Mouse (Mus musculus) inflammation-experienced regulatory T-cells, adult 6 months (primary cell): ENCODE data around the gene Arid3a. TPM values are rescaled to one million over a fixed set of nuclear protein-coding genes. Genes with fewer than 3 reads are reported as not detected.

Experiments used
- ATAC-seq: one replicate; pipeline ENCODE4 v1.8.0; 2017
- polyA plus RNA-seq, 3 experiments: library from polyadenylated mRNA; unstranded; fragments of 100-300 nt; shearing (Covaris generic); gene quantifications; one replicate each; pipeline ENCODE4 v1.2.1; 2017

Gene Arid3a
- polyA plus RNA-seq, 3 experiments from 2014 or later: 2.1 to 3.5 (median 2.4) TPM

- no peak for ATAC-seq
These were observed 75.1 kb downstream of the Arid3a start for GRCm38 (mm10) chr10:80001945-80002344.

- ATAC-seq: no peak
These were observed 76.0 kb downstream of the Arid3a start for GRCm38 (mm10) chr10:80002829-80003228.

GRCm38 (mm10) chr10:80003374-80004232 is 76.8 kb downstream of the Arid3a start:
- ATAC-seq: no peak

- ATAC-seq: no peak
These were observed 77.4 kb downstream of the Arid3a start for GRCm38 (mm10) chr10:80004233-80004705.

Other genes with a start within 250 kb of the Arid3a start
- 10 to 100 TPM; 13.9 to 26.7 (median 20.5) TPM for gene Cdc34, start 244.8 kb upstream of the Arid3a start, polyA plus RNA-seq
- 1 to 10 TPM in 1 of 3 experiments, under 1 TPM in 2; 0.62 to 3.2 (median 0.94) TPM for gene Gzmm, start 238.0 kb upstream of the Arid3a start, polyA plus RNA-seq
- gene Bsg, start 222.6 kb upstream of the Arid3a start, polyA plus RNA-seq: 100 to 1,000 TPM; 116 to 152 (median 121) TPM
- not detected for gene Hcn2, start 210.4 kb upstream of the Arid3a start, polyA plus RNA-seq
- 10 to 100 TPM; 10.6 to 19.2 (median 17.1) TPM for gene Polrmt, start 180.5 kb upstream of the Arid3a start, polyA plus RNA-seq
- gene Fgf22, start 172.0 kb upstream of the Arid3a start, polyA plus RNA-seq: under 1 TPM in 1 of 3 experiments, not detected in 2; 0.24 TPM
- gene Rnf126, start 160.1 kb upstream of the Arid3a start, polyA plus RNA-seq: 1 to 10 TPM; 2.1 to 2.8 (median 2.7) TPM
- 1 to 10 TPM in 1 of 3 experiments, under 1 TPM in 1, not detected in 1; 0.21 to 1.2 TPM for gene Fstl3, start 149.8 kb upstream of the Arid3a start, polyA plus RNA-seq
- 1 to 10 TPM in 1 of 3 experiments, under 1 TPM in 1, not detected in 1; 0.57 to 1.1 TPM for gene Prss57, start 136.1 kb upstream of the Arid3a start, polyA plus RNA-seq
- gene Palm, start 133.5 kb upstream of the Arid3a start, polyA plus RNA-seq: under 1 TPM in 1 of 3 experiments, not detected in 2; 0.43 TPM
- gene Misp, start 106.1 kb upstream of the Arid3a start, polyA plus RNA-seq: not detected
- 100 to 1,000 TPM in 2 of 3 experiments, 10 to 100 TPM in 1; 97.4 to 169 (median 149) TPM for gene Ptbp1, start 72.6 kb upstream of the Arid3a start, polyA plus RNA-seq
- not detected for gene Prtn3, start 52.6 kb upstream of the Arid3a start, polyA plus RNA-seq
- gene Plppr3, start 52.4 kb upstream of the Arid3a start, polyA plus RNA-seq: 1 to 10 TPM; 1.6 to 3.3 (median 2.2) TPM
- not detected for gene Elane, start 40.8 kb upstream of the Arid3a start, polyA plus RNA-seq
- not detected for gene Cfd, start 36.2 kb upstream of the Arid3a start, polyA plus RNA-seq
- 1 to 10 TPM; 5.7 to 7.9 (median 7.1) TPM for gene Med16, start 18.1 kb upstream of the Arid3a start, polyA plus RNA-seq
- gene Gm26602, start 16.2 kb upstream of the Arid3a start, polyA plus RNA-seq: 1 to 10 TPM in 1 of 3 experiments, not detected in 2; 5.5 TPM
- gene Kiss1r, start 10.1 kb upstream of the Arid3a start, polyA plus RNA-seq: not detected
- gene R3hdm4, start 5.8 kb upstream of the Arid3a start, polyA plus RNA-seq: 100 to 1,000 TPM in 1 of 3 experiments, 10 to 100 TPM in 2; 96.5 to 106 (median 96.9) TPM
- gene Wdr18, start 33.1 kb downstream of the Arid3a start, polyA plus RNA-seq: 10 to 100 TPM; 66.6 to 85.2 (median 74.2) TPM
- under 1 TPM in 2 of 3 experiments, not detected in 1; 0.16 to 0.20 TPM for gene Grin3b, start 43.7 kb downstream of the Arid3a start, polyA plus RNA-seq
- gene Tmem259, start 57.3 kb downstream of the Arid3a start, polyA plus RNA-seq: 1 to 10 TPM; 2.0 to 2.5 (median 2.0) TPM
- gene Cnn2, start 61.5 kb downstream of the Arid3a start, polyA plus RNA-seq: 100 to 1,000 TPM; 672 to 989 (median 979) TPM
- gene Abca7, start 69.5 kb downstream of the Arid3a start, polyA plus RNA-seq: 10 to 100 TPM; 10.7 to 14.2 (median 13.3) TPM
- 100 to 1,000 TPM; 242 to 254 (median 251) TPM for gene Arhgap45, start 89.6 kb downstream of the Arid3a start, polyA plus RNA-seq
- gene Polr2e, start 112.8 kb downstream of the Arid3a start, polyA plus RNA-seq: 100 to 1,000 TPM; 137 to 227 (median 211) TPM
- gene Gpx4, start 120.1 kb downstream of the Arid3a start, polyA plus RNA-seq: 100 to 1,000 TPM; 346 to 445 (median 381) TPM
- 10 to 100 TPM; 30.4 to 39.1 (median 32.6) TPM for gene Sbno2, start 178.5 kb downstream of the Arid3a start, polyA plus RNA-seq
- gene Stk11, start 188.8 kb downstream of the Arid3a start, polyA plus RNA-seq: 10 to 100 TPM; 23.5 to 30.3 (median 25.5) TPM
- 100 to 1,000 TPM; 297 to 357 (median 299) TPM for gene Atp5d, start 211.6 kb downstream of the Arid3a start, polyA plus RNA-seq
- gene Cbarp, start 213.8 kb downstream of the Arid3a start, polyA plus RNA-seq: 1 to 10 TPM in 2 of 3 experiments, under 1 TPM in 1; 0.60 to 2.3 (median 1.3) TPM
- gene Midn, start 221.2 kb downstream of the Arid3a start, polyA plus RNA-seq: 1 to 10 TPM; 7.3 to 9.3 (median 7.5) TPM
- gene Cirbp, start 238.9 kb downstream of the Arid3a start, polyA plus RNA-seq: 100 to 1,000 TPM in 2 of 3 experiments, 10 to 100 TPM in 1; 84.2 to 255 (median 213) TPM
- 10 to 100 TPM; 17.9 to 28.4 (median 20.5) TPM for gene 1600002K03Rik, start 245.9 kb downstream of the Arid3a start, polyA plus RNA-seq